Mouse (Mus musculus) gastrocnemius, postnatal 10 days (tissue): Measurements from ENCODE around the gene Rabep2. TPM values are rescaled to one million over a fixed set of nuclear protein-coding genes. Genes with fewer than 3 reads are reported as not detected.
"Not testable (repeated sequence)": the region's sequence is repeated elsewhere in the genome, so short reads cannot be mapped to it uniquely, and the experiment has no call there.

ENCODE experiments used
- DNase-seq: peaks from one replicate; pipeline ENCODE4 v3.0.0; 2021; ENCODE audit warnings: mixed read lengths
- long read RNA-seq, 2 experiments: library from polyadenylated mRNA; stranded (forward); transcript quantifications; one replicate each; pipeline ENCODE4 v2.0.0; 2021
- total RNA-seq, 2 experiments: library from RNA; stranded (reverse); gene quantifications; 2 replicates each; pipeline ENCODE4 v1.2.3; 2021

Gene Rabep2
- total RNA-seq: 10 to 100 TPM; 11.4 to 15.2 TPM
- long read RNA-seq, experiment 1, partial matches to known transcripts: 0 of 27 reads
- long read RNA-seq, experiment 1, other reads (novel, unspliced or antisense): 27 of 27 reads
- long read RNA-seq, experiment 2, partial matches to known transcripts: 0 of 18 reads
- long read RNA-seq, experiment 2, other reads (novel, unspliced or antisense): 18 of 18 reads

DNA sequence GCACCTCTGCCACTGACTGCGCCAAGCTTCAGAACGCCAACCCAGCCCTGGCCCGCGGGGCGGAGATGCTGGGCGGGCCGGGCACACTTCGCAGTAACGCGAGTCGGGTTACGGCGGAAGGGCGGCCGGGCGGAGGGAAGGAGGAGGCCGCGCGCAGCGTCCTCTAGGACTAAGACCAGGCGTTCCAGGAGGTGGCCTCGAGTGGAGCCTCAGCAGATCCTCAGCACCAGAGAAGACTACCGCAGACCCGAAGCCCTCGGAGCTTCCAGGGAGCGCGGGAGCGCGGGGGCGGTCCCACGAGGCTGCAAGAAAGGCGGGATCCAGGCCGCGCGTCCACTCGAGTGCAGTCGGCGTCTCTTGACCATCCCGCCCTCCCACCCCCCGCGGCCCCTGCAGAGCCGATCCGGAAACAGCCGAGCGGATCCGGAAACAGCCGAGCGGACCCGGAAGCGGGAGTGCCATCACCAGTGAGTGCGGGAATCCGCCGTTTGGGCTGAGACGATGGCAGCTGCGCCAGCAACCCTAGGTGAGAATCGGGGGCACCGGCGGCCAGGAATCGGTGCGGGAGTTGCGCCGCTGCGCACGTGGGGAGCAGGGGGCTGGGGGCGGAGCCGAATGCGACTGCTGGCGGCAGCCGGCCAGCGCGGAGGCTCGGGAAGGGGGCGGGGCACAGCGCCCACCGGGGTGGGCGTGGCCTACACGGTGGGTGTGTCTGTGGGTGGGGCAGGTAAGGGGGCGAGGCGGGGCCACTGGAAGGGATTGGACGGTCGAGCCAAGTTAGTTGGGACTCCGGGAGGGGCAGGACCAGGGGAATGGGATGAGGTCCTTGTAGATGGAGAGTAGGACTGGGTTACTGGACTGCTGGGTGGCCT is at the start of gene Rabep2:
TSS of gene Rabep2 (plus strand) at position 129 of the 872 bp plus-strand sequence.
- DNase-seq: peak; percentile 100

DNA sequence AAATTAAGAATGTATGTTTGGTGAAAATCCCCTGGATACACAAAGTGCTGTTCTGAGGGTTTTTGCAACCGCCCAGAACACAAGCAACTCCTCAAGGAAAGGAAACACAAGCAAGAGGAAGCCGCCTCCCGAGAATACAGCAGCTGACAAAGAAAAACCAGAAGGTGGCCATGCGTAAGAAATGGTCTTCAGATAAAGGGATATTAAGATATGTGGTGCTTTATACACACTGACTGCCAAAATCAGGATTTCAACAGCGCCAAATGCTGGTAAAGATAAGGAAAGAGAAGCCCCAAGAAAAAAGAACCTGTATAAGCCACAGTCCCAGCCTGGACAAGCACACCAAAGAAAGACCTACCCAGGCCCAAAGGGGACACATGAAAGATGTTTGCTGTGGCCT is 45.0 kb upstream of the Rabep2 start:
- no peak for DNase-seq

DNA sequence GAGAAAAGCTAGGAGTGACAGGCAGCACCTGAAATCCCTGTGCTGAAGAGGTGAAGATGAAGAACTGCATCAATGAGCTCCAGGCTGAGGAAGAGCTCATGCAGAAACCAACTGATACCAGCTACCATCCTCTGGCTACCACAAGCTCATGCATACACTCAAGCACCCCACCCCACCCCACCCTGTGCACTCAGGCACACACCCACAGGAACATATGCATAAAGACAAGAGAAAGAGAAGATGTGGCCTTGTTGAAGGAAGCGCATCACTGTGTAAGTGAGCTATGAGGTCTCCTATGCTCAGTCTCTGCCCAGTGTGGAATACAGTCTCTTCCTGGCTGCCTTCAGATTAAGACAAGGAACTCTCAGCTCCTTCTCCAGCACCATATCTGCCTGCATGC is 40.4 kb upstream of the Rabep2 start:
- no peak for DNase-seq

DNA sequence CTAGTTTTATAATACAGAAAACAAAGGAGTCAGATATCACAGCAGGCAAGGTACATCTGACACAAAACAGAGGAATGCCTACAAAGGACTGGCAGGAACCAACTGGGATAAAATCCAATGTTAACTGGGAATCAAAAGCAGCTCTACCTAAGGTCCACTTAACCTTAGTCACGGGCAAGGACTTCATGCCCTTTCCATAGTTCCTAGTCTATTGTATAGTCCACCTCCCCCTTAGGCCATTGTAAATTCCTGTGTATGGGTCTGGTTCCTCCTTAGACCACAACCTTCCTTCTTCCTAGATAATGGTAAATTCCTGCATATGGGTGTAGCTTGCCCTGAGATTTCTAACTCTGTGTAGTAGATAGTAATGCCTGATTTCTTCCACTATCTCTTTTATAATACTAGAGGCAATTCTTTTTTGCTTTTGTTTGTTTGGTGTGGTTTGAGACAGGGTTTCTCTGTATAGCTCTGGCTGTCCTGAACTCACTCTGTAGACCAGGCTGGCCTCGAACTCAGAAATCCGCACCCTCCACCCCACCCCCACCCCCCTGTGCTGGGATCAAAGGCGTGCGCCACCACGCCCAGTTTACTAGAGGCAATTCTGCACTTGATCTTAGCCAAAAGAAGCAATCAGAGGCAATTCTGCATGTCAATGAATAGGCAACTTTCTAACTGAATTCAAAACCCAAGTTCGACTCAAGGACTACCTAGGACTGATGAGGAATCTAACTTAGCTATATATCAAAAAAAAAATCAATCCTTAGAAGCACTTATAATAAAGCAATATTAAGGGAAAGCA is 36.3 kb upstream of the Rabep2 start:
- DNase-seq: not testable (repeated sequence)

DNA sequence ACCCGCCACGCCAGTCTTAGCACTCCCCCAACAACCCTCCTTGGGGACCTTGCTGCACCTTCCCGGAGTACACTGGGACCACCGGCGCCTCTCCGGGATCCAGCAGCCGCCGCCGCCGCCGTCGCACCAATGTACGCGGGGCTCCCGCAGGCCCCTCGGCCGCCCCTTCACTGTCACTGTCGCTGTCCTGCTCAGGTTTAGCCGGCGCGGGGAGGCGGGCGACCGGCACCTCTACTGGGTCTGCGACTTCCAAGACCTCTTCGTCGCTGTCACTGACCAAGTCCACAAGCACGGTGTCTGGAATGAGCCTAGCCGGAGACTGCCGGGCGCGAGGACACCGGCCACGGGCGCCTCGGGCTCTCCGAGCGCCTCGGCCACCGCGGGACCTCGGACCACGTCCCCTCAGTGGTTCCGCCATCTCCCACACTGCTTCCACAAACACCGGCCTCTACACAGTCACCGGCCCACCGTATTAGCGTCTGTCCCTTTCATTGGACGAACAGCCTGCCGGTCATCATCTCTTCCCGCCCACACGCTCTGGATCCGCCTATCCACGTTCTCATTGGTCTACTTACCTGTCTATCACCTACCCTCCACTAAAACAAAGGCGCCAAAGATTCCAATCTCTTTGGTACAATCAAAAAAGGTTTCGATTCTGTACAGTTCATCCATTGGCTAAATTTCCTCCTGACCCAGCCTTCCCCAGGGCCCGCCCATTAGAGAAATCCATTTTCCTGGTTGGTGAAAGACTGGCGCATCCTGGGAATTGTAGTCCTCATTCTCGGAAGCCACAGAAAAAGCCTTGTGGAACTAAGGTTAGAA is 32.0 kb upstream of the Rabep2 start, which contains the start of gene Nfatc2ip:
TSS of gene Nfatc2ip (minus strand) at position 440 of the 822 bp plus-strand sequence.
- DNase-seq: peak; percentile 88

DNA sequence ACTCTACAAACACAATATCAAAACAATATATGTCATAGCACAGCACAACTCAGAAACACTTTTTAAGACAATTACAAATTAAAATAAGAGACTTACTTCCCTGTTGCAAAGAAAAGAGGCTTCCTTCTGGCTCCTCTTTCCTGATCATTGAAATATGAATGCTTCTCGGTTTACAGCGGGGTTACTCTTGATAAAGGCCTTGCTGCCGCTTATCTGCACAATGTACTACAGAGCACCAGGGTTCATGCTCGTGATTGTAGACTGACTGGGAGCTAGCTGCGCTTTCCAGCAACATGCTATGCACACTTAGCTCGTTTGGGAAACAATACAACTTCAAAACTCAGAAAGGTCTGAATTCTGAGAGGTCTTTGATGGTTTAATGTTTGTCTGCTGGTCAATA is 31.3 kb upstream of the Rabep2 start:
- no peak for DNase-seq

DNA sequence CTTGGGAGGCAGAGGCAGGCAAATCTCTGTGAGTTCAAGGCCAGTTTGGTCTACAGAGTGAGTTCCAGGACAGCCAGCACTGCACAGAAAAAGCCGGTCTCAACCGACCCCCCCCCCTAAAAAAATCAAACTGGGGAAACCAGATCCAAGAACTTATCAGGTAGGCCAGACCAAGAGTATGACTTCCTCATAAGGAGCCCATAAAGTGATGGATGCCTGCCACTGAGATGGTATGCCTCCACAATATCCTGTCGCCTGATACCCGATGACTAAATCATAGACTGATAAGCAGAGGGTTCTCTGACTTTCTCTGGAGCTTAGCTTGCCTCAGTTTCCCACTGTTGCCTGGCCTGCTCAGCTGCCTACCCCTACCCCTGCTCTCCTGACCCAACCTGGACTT is 30.7 kb upstream of the Rabep2 start:
- DNase-seq: no peak

DNA sequence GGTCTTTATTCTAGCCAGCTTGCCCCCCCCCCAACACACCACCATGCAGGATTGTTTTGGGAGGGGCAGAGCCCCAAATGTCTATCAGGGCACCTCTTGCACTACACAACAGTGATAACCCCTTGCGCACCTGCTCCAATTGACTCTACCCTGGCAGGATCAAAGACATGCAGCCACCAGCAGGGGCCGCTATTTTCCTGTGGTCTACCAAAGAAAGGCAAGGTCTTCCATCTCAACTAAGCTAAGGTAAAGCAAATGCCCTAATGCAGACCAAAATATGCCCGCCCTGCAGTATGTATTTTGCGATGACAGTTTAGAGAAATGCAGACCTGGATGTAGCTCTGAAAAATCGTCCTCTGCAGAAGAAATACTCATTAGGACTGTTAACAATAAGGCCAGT is 29.0 kb upstream of the Rabep2 start:
- peak; percentile 87 for DNase-seq

DNA sequence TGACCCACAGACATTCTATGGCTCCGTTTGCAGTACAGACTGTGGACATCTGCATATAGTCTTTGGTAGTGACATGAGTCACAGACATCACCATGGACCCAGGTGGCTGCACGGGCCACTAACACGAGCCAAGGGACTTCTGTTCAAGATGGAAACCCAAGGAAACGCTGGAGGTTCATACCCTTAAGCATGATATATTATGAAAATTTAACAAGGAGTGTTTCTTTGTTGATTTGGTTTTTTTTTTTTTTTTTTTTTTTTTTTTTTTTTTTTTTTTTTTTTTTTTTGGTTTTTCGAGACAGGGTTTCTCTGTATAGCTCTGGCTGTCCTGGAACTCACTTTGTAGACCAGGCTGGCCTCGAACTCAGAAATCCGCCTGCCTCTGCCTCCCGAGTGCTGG is 26.0 kb upstream of the Rabep2 start:
- not testable (repeated sequence) for DNase-seq

DNA sequence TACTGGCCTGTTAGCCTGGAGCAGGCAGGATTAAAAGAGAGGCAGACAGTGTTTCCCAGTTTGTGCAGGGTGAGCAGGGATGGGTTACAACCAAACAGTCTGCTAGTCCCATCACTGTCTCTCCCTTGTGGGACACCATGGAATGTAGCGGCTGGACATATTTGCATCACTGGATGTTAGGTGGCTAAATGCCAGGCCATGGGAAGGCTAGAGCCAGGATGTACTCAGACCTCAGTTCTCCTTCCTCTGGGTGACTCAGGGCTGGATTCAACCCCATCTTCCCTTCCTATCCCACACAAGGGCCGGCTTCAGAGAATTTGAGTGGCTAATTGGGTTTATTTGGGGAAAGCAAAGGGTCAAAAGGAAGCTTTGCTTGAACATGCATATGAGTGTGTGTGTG is 19.9 kb upstream of the Rabep2 start:
- DNase-seq: no peak

DNA sequence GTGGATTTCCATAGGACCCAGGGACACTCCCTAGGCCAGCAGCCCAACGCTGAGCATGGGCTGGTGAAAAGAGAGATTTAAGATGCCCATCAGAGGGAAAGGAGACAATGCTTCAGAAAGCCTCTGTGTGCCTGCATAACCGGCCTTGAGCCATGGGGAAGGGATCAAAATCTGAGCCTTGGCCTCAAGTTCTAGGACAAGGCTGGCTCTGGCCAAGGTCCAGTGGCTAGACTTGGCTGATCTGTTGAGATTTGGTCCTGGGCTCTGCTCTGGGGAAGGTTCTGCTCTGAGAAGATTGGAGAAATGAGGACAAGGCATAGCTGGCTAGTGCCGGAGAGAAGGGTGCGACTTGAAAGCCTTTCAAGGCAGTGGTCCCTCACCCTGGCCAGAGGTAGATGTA is 17.5 kb upstream of the Rabep2 start:
- DNase-seq: no peak

DNA sequence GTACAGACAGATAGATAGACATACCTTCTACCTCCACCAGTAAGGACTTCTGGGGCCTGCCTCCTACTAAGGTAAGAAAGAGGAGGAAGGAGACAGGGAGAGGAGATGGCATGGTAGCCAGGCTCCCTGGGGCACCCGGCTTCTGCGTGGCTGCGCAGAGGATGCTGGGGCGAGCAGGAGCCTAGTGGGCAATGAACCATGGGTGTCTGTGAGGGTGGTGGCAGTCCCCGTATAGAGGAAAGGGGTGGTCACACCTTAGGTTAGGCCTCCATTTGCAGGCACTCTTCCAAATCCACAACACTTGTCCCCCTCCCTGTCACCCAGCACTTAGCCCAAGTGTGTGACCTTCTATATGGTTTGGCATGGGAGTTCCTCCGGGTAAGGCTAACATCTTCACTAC is 13.8 kb upstream of the Rabep2 start, which contains the start of gene Cd19:
TSS of gene Cd19 (minus strand) at position 165 of the 400 bp plus-strand sequence.
- no peak for DNase-seq

DNA sequence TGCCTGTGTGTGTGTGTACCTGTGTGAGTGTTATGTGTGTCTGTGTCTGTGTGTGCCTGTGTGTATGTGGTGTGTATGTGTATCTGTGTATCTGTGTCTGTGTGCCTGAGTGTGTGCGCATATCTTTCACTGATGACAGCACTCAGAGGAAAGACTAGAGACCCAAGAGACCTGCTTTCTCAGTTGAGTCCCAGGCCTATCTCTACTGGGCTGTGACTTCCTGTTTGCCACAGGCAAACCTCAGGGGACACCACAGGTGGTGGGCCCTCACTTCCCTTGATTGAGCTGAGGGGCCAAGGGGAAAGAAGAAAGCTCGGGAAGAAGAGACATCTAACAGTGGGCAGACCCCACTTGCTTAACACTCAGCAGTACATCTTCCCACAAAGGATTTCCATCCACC is 11.9 kb upstream of the Rabep2 start:
- DNase-seq: no peak

DNA sequence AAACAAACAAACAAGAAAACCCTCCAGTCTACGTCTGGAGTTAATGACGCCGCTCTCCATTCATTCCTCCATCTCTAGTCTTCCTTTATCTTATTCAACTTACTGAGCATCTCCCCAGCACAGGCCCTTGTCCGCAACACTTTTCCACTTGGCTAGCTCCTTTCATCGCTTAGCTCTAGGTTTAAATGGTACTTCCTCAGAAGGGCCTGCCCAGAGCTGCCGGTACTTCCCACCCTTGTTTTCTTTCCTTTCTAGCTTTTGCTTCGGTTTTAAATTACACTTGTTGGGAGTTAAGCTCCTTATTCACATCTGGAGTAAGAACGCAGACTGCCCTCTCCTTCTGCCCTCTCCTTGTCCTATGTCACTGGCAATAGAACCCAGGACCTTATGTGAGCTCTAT is 11.5 kb upstream of the Rabep2 start:
- DNase-seq: no peak

DNA sequence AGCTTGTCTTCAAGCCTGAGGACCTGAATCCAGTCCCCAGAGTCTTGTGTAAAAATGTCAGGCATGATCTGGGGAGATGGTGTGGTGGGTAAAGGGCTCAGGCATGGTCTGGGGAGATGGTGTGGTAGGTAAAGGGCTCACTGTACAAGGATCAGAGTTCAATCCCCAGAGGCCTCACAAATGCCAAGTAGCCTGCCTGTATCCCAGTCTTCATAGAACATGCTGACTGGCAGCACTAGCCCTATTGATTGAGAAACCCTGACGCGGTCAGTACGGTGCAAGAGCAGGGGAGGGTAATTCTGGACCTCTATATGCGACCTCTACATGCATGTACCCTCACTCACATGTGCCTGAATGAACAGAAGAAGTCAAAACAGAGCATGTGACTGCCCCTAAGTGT is 11.0 kb upstream of the Rabep2 start:
- DNase-seq: no peak

DNA sequence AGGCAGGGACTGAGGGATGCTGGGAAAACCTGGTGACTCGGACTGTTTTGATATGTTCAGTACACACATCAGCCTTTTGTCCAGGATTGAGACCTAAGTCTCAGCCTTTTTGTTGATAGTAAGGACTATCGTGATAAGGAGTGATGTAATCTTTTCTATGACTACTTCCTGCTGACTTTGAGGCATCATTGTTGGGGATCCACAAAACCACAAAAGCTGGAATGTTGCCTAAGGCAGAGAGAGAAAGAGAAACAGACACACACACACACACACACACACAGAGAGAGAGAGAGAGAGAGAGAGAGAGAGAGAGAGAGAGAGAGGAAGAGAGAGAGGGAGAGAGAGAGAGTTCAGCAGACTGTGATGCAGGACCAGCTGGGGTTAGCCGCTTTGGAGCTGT is 10.1 kb upstream of the Rabep2 start:
- DNase-seq: no peak

DNA sequence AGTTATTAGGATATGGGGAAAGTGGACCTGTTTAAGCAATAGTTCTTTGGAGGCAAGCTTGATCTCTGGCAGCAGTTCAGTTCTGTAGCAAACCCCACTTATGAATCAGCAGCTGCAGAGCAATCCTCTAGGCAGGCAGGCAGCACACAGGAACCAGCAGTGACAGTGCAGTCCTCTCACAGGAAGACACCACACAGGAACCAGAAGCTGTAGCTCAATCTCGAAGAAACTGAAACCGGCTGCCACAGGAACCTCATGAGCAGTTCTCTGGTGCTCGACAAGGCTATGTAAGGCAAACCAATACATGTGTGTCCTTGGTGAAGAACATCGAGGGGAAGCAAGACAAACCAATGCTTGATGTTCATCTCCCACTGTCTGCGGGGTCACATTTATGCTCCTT is 6.8 kb upstream of the Rabep2 start:
- no peak for DNase-seq

DNA sequence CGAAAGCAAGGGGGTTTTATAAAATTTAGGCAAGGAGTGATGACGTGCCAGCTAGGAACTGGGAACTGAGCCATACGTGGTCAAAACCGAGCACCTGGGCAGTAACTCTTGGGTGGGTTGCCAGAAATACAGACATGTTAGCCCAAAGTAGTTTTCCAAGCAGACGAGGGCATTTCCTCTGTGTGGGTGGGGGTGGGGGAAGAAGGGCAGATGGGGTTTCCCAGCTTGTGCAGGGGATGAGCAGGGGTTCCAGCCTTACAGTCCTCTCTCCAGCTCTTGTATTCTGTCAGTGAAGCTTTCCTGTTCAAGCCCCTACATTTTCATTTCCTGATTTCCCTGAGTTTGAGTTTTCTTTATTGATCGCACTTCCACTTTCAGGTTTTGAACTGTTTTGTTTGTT is 4.4 kb upstream of the Rabep2 start:
- DNase-seq: no peak

DNA sequence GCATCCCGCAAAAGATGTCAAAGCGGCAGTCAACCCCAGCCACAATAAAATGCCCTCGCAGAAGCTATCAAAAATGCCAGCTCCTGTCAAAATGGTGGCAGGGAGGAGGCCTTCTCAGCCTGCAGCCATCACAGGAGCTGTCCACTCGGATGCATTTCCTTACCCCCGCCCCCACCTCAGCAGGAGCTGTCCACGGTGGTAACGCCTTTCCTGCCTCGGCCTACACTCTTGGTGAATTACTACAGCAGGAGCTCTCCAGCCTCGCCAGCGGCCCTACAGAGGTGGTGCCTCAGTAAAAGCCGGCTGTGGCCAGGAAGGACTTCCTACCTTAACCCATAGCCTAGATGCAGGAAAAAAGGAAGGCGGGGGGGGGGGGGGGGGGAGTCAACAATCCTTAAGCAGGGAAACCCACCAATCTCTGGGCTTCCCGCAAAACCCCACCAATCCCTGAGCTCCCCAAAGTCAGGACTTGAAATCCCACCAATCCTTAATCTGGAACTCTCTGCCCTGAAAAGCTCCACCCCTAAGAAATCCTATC is 1.2 kb upstream of the Rabep2 start:
- no peak for DNase-seq

DNA sequence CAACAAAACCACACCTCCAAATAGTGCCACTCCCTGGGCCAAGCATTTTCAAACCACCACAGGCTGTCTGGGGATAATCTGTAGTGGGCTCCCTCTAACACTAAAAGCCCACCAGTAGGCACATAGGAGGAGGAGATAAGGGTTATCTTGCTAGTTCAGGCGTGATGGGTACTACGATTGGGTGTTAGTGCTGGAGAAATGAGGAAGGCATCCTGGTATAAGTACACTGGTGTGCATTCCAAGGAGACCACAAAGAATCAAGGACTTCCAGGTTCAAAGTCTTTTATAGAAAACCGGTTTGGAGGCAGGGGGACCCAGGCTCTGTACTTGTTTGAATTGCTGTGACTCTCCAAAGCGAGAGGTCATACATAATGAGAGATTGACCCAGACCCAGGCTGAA is 405 bp upstream of the Rabep2 start:
- DNase-seq: no peak

DNA sequence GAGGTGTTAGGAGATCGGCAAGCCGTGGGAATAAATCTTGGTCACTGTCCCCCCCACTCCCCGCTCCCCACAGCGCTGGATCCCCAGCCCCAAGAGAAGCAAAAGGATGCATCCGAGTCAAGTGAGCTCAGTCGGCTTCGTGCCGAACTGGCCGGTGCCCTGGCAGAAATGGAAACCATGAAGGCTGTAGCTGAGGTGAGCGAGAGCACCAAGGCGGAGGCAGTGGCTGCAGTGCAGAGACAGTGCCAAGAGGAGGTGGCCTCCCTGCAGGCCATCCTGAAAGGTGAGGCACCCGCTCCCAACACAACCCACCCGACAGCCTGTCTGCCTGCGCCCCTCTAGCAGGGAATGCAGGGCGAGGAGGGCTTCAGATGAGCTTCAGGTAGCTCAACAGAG is 942 bp downstream of the Rabep2 start:
- DNase-seq: no peak

DNA sequence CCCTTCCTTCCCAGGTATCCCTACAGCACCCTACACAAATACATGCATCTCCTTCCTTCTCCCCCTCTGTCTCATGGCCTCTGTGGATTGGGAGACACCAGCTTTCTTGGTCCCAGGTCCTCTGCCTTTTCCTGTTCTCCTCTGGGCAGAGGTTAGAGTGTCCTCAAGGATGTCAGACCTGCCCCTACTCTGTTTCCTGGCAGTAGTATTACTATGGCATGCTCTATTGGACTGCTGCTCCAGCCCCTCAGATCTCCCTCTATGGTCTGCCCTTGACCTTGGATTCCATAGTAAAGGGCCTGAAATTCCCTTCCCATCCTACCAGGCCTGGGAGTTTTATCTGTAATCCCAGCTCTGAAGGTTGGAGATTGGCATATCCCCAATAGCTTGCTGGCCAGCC is 1.6 kb downstream of the Rabep2 start:
- no peak for DNase-seq
